Mouse (Mus musculus) heart, adult 2 months (tissue): Measurements from ENCODE around the gene Cerkl. TPM values are rescaled to one million over a fixed set of nuclear protein-coding genes. Genes with fewer than 3 reads are reported as not detected.

Source experiments
- DNase-seq, 2 experiments: peaks; one replicate each; pipeline ENCODE4 v3.0.0; 2021
- H3K27ac ChIP-seq: fragments of 200-600 bp; 2 replicates; pipeline ENCODE4 v1.8.1; 2022
- H3K27me3 ChIP-seq: fragments of 200-500 bp; 2 replicates; pipeline ENCODE4 v1.6.1; 2012; ENCODE audit warnings: mild to moderate bottlenecking, low read length, inconsistent platforms, mixed read lengths; ENCODE audit not compliant: control insufficient read depth, insufficient read depth
- H3K36me3 ChIP-seq: fragments of 200-500 bp; 2 replicates; pipeline ENCODE4 v1.6.1; 2012; ENCODE audit warnings: low read length, inconsistent platforms; ENCODE audit not compliant: control insufficient read depth, insufficient read depth
- H3K4me1 ChIP-seq: fragments of 200-500 bp; 2 replicates; pipeline ENCODE4 v1.6.1; 2011; ENCODE audit warnings: low read length; ENCODE audit not compliant: control insufficient read depth, insufficient read depth
- H3K4me3 ChIP-seq: fragments of 200-600 bp; 2 replicates; pipeline ENCODE4 v1.8.1; 2022
- H3K79me2 ChIP-seq: fragments of 200-500 bp; replicated peaks from 2 replicates; pipeline ENCODE4 v1.6.1; 2012; ENCODE audit warnings: mild to moderate bottlenecking, inconsistent platforms, low read length, moderate library complexity, mixed read lengths; ENCODE audit not compliant: control insufficient read depth, insufficient read depth
- H3K9ac ChIP-seq: fragments of 200-500 bp; 2 replicates; pipeline ENCODE4 v1.6.1; 2012; ENCODE audit warnings: low read depth, mild to moderate bottlenecking, control low read depth, inconsistent platforms, low read length, mixed read lengths
- CTCF ChIP-seq: fragments of 200-600 bp; IDR thresholded peaks from 2 replicates; pipeline ENCODE4 v1.8.1; 2022; ENCODE audit warnings: antibody characterized with exemption, mild to moderate bottlenecking, moderate library complexity
- EP300 ChIP-seq: fragments of 200-500 bp; IDR thresholded peaks from 2 replicates; pipeline ENCODE4 v1.6.1; 2011; ENCODE audit warnings: low read depth, low read length, control low read depth; ENCODE audit not compliant: insufficient read depth
- POLR2A ChIP-seq: fragments of 200-500 bp; IDR thresholded peaks from 2 replicates; pipeline ENCODE4 v1.6.1; 2011; ENCODE audit warnings: mild to moderate bottlenecking, low read depth, low read length, control low read depth; ENCODE audit not compliant: insufficient read depth
- WGBS: fragments of 180-500 bp; shearing (Covaris S2); methylation state at CpG from one replicate; pipeline ENCODE4 v1.1.7; 2018; 5-methylcytosine and 5-hydroxymethylcytosine counted together
- intact Hi-C: fragments of 180-260 bp; cut with DNase I; formaldehyde crosslinking; loops from one replicate; pipeline ENCODE4 v1.15.1; 2025
- polyA plus RNA-seq: library from polyadenylated mRNA; depleted of rRNA; stranded (reverse); fragments of >200 nt; gene quantifications from 2 replicates; pipeline ENCODE4 v1.2.3, GENCODE M21; 2012
- total RNA-seq, 2 experiments: library from RNA; stranded (reverse); gene quantifications; 2 replicates each; pipeline ENCODE4 v1.2.3; 2021

The Cerkl gene
- total and polyA plus RNA-seq, 3 experiments, result 0.47 to 0.82 (median 0.73) TPM

DNA sequence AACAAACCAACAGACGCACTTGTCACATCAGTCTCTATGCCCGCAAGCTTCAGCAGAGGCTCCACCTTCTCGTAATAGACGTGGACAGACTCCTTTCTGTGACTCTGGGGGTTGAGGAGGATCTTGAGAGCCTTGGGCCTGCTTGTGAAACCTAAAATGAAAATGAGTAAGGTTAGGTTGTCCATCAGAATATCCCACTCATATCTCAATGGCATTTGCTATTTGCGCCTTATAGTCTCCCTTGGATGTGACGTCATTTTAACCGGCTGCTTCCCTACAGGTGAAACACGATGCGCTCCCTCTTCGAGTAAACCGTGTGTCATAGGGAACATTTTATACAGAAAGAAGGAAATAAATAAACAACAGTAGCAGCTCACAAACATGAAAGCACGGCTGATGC lies 87.9 kb downstream of the Cerkl start:
- Histone ChIP-seq H3K27ac (no peak overlapping the region), H3K36me3 (no peaks in the 10 kb centered on the region), H3K4me1 (no peaks in the 10 kb centered on the region; the same call in 1 of the 2 replicates), H3K4me3 (no peak overlapping the region), H3K27me3 (no peaks in the 10 kb centered on the region), H3K9ac (no peak overlapping the region), H3K79me2 (no peaks in the 10 kb centered on the region)
- TF ChIP-seq POLR2A (no peak), EP300 (no peak), CTCF (no peak)
- intact Hi-C loops, result no loop called here
- WGBS, result 89% methylated on average over 12 of the region's 12 CpGs
- no peak for DNase-seq

DNA sequence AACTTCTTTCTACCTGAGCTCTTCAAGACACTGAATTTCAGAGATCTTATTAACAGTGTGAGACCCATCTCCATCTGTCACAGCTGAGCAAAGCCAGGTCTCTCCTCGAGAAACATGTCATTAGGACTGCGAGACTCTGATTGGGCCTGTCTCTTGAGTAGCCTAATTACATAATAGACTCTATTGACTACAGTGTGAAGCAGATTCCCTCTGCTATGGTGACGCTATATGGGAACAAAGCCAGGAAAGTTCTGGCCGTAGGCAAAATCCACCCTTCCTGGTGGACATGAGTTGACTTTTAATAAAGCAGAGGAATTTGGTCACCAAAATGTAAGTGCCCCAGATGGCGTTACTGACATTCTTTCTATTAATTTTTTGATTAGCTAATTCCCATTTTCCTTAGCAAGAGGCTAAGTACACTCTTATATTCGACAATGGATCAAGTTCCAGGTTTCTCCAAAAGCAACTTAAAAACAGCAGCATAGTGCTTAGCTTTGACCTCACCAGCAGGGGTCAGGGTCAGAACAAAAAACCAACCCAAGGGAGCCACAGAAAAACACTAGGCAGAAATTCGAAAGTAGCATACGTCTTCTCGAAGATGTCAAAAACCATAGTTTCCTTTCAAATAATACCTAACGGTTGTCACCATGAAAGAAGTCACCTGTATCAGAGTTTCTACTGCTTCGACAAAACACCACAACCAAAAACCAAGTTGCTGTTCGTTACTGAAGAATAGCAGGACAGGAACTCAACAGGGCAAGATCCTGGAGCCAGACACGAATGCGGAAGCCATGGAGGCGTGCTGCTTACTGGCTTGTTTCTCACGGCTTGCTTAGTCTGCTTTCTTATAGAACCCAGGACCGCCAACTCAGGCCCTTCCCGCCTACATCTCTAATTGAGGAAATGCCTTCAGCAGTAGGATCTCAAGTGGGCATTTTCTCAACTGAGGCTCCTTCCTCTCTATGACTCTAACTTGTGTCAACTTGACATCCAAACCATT lies 88.8 kb downstream of the Cerkl start:
- Histone ChIP-seq H3K27ac (no peak overlapping the region), H3K27me3 (no peaks in the 10 kb centered on the region), H3K79me2 (no peaks in the 10 kb centered on the region), H3K9ac (no peak overlapping the region), H3K4me3 (no peak overlapping the region), H3K36me3 (no peaks in the 10 kb centered on the region), H3K4me1 (no peaks in the 10 kb centered on the region; the same call in 1 of the 2 replicates)
- 64% methylated on average over 18 of the region's 18 CpGs for WGBS
- no peak for DNase-seq
- TF ChIP-seq CTCF (peak; percentile 57), POLR2A (no peak)
- intact Hi-C loops, result no loop called here

DNA sequence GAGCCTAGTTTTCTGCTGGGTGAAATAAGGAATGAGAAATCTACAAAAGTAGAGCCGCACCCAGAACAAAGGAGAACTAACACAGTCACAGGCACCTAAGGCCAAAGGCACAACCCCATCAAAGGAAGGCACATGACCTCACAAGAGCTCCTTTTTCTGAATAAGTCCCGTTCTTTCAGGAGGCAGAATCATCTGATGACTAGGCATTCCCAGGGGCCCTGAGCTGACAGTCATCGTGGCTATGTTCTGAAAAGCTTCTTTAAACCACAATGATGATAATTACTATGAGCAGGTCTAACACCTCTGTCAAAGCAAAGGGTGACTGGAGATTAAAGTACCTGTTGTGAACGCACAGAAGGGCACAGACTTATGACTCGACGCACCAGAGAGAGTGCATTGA lies 92.7 kb downstream of the Cerkl start:
- Histone ChIP-seq H3K36me3 (no peaks in the 10 kb centered on the region), H3K27me3 (no peaks in the 10 kb centered on the region), H3K4me3 (no peak overlapping the region), H3K79me2 (no peaks in the 10 kb centered on the region), H3K27ac (no peak overlapping the region), H3K4me1 (no peaks in the 10 kb centered on the region; the same call in 1 of the 2 replicates), H3K9ac (no peak overlapping the region)
- no peak for DNase-seq
- intact Hi-C loops, result no loop called here
- TF ChIP-seq CTCF, result no peak
- TF ChIP-seq EP300, result no peak
- no peak for TF ChIP-seq POLR2A
- WGBS, result 71% methylated on average over 6 of the region's 6 CpGs

DNA sequence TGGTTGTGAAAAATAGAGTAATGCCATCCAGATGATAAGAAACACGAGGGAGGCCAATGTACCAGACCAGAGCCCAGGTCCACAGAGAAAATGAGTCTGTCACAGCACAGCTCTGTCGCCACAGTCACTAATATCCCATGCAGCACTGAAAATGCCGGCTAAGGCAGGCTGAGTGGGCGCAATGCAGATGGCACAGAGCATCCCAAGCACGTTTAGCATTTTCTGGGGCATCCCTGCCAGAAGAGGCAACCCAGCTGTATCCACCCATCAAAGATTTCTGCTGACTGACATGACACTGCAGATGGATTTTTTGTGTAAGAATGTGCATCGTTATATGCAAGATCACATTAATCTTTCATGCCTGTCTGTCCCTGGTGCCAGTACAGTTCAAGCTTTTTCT lies 94.6 kb downstream of the Cerkl start:
- TF ChIP-seq POLR2A (no peak), EP300 (no peak), CTCF (no peak)
- H3K27ac ChIP-seq, result no peak overlapping the region
- no peak for DNase-seq
- no peak overlapping the region for H3K4me3 ChIP-seq
- no peak overlapping the region for H3K9ac ChIP-seq
- intact Hi-C loops, result no loop called here
- H3K27me3 ChIP-seq, result no peaks in the 10 kb centered on the region
- H3K4me1 ChIP-seq, result no peaks in the 10 kb centered on the region
- H3K79me2 ChIP-seq, result no peaks in the 10 kb centered on the region
- H3K36me3 ChIP-seq, result no peaks in the 10 kb centered on the region
- WGBS, result 65% methylated on average over 6 of the region's 6 CpGs

- TF ChIP-seq POLR2A (no peak), EP300 (no peak), CTCF (no peak)
These were observed 98.8 kb downstream of the Cerkl start for GRCm38 (mm10) chr2:79357835-79358234.

GRCm38 (mm10) chr2:79354773-79355172 lies 101.8 kb downstream of the Cerkl start:
- H3K79me2 ChIP-seq, result no peaks in the 10 kb centered on the region
- H3K4me1 ChIP-seq, result no peaks in the 10 kb centered on the region
- no peaks in the 10 kb centered on the region for H3K27me3 ChIP-seq
- TF ChIP-seq POLR2A, result no peak
- no peak for TF ChIP-seq EP300
- TF ChIP-seq CTCF, result no peak
- no peak for DNase-seq
- 78% methylated on average over 16 of the region's 16 CpGs for WGBS
- no peak overlapping the region for H3K9ac ChIP-seq
- no peaks in the 10 kb centered on the region for H3K36me3 ChIP-seq
- H3K4me3 ChIP-seq, result no peak overlapping the region
- intact Hi-C loops, result no loop called here
- H3K27ac ChIP-seq, result no peak overlapping the region

More at GRCm38 (mm10) chr2:79357835-79358234, 98.8 kb downstream of the Cerkl start:
- no peaks in the 10 kb centered on the region for H3K27me3 ChIP-seq
- no peaks in the 10 kb centered on the region for H3K4me1 ChIP-seq
- no peak overlapping the region for H3K27ac ChIP-seq
- no peak for DNase-seq
- intact Hi-C loops, result no loop called here
- 86% methylated on average over 3 of the region's 3 CpGs for WGBS
- H3K36me3 ChIP-seq, result no peaks in the 10 kb centered on the region
- H3K4me3 ChIP-seq, result no peak overlapping the region
- no peaks in the 10 kb centered on the region for H3K79me2 ChIP-seq
- H3K9ac ChIP-seq, result no peak overlapping the region
